Mouse (Mus musculus) frontal cortex, adult (tissue): ENCODE data around the gene Gm815.

ENCODE experiments used
- ATAC-seq: cut with Nextera tagmentation; 2 replicates; pipeline ENCODE4 v1.9.2; 2017; ENCODE audit warnings: mild to moderate bottlenecking, moderate library complexity, mixed read lengths; ENCODE audit not compliant: low TSS enrichment

Gene Gm815

DNA sequence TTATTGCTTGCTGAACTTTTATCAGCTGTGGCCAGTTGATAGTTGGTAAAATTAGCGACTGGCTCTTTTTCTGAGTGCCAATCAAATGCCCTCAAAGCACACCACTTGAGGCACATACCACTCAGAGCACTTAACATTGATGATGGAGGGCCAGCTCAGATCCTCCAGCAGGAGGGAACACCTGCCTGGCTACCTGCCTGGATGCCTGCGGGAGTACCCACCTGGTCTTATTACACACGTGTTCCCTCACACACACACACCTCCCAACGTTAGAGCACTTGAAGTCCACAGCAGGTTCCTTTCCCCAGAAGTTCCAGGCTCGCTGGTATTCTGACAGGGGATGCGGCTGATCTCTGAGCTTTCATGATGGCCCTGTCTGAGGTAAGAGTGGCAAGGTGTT is at the start of gene Gm815:
Gene Gm815, plus strand, starts transcription at position 266 of the 400 bp plus-strand sequence.
- ATAC-seq: no peak

DNA sequence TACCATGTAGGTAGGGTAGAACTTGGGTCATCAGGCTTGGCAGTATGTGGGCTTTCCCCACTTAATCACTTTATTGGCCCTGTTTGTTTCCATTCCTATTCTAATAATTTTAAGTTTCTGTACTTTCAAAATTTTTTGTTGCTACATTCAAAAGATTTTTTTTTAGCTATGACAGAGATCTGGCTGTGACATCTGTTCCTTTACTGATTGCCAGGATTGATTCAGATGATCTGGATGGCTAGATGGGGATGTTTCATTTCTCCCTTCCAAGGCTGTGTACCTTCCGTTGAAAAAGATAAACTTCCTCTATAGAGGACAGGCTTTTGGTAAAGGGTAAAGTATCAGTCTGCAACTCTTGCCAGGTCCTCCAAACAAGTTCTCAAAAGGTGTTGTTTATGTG is 48.1 kb upstream of the Gm815 start:
- ATAC-seq: no peak

DNA sequence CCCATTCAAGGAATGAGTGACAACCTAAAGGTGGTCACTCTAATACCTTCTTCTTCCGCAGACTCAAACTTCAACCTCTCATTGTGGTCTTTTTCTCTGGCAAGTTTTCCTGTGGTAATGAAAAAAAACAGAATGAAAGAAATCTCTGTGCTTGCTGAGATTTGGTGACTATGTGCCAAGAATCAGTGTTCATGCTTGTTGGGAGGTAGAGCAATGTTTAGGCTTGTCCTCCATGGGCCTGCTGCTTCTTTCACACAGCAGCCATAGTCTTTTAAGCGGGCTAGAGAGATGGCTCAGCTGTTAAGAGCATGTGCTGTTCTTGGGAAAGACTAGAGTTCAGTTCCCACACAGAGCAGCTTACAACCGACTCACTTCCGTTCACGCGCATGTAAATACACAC is 41.8 kb upstream of the Gm815 start:
- ATAC-seq: no peak

DNA sequence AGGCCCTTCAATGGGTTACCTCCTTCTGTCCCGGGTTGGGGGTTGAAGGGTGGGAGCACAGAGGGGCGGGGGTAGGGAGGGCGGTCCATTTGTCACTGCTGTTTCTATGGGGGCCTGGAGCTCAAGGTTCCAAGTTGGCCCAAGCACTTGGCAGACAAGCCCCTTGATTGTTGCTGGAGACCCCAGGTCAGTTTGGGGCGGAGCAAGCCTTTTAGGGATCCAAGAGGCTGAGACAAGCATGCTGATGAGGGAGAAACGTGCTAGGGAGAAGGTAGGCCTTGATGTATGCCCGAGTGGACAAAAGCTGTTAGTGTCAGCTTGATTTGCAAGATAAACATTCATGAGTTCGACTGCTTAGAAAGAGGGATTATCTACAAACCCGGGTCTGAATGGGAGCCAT is 40.9 kb upstream of the Gm815 start:
- ATAC-seq: no peak

GRCm38 (mm10) chr19:26845276-26846016 is 40.2 kb upstream of the Gm815 start:
- ATAC-seq: peak; percentile 99

DNA sequence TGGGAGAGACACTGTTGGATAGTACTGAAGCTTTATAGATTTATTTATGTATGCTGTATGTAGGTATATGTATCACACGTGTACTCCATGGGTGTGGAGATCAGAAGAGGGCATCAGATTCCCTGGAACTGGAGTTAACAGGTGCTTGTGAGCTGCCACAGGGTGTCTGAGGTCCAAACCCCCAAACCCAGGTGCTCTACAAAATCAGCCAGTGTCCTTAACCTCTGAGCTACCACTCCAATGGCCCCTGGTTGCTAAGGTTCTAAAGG is 39.7 kb upstream of the Gm815 start:
- ATAC-seq: 0 out of 2 replicates have a peak, but pooled peaks have one; percentile 1

DNA sequence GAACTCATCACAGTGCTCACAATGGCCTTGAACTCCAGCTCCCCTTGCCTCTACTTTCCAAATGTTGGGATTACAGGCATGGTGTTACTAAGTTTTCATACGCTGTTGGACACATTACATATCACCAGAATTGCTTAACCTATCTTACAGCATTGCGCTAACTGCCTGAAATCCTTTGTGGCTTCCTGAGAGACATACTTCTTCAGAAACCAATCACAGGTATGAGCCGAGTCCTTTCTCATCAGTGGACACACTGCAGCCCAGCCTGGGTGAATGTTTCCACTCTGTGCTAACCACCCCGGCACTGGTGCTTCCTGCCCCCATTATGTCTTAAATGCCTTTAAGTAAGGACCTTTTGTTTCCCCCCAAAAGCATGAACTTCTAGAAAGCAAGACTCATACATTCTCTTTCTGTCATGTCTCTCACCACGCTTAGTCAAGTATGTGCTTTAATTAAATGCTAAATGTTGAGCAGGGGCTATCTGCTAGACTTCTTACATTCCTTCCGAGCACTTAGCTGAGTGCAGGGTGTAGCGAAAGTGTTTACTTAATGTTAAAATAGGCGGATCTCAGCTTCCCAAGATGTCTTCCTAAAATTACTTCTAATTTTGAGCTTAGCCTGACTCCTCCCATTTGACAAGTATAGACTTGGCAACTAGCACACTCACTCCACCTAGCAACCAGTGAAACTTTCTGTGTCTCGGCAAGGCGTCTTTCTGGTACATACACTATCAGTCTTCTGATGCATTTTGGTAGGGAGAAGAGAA is 34.5 kb upstream of the Gm815 start:
- peak; percentile 78 for ATAC-seq

GRCm38 (mm10) chr19:26852325-26852900 is 33.3 kb upstream of the Gm815 start:
- no peak for ATAC-seq

DNA sequence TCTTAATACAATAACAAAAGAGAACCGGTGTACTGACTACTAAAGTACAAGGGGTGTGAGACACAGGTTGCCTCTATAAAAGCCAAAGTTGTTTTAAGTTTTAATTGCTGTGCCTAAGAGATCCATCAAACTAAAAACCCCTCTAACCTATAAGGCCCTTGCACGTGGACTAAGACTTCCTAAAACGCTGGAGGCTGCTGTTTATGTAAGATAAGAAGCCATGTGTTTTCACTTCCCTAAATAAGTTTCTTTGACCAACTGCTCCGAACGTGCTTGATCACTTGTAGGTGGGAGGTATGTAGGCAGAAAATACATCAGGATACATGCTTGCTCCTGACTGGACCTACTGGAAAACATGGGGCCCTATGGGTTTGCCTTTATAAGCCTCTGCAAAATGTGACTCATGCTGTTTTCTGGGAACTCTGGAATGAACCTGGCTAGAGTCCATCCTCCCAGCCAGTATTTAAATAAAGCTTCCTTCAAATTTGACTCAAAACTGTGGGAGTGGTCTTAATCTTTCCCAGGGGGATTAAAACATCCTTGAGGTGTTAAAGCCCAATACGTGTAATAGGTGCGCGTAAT is 31.9 kb upstream of the Gm815 start:
- peak; percentile 70 for ATAC-seq

GRCm38 (mm10) chr19:26854661-26855060 is 31.0 kb upstream of the Gm815 start:
- no peak for ATAC-seq

GRCm38 (mm10) chr19:26855152-26855551 is 30.5 kb upstream of the Gm815 start:
- ATAC-seq: peak; percentile 47; the same call in 1 of the 2 replicates

DNA sequence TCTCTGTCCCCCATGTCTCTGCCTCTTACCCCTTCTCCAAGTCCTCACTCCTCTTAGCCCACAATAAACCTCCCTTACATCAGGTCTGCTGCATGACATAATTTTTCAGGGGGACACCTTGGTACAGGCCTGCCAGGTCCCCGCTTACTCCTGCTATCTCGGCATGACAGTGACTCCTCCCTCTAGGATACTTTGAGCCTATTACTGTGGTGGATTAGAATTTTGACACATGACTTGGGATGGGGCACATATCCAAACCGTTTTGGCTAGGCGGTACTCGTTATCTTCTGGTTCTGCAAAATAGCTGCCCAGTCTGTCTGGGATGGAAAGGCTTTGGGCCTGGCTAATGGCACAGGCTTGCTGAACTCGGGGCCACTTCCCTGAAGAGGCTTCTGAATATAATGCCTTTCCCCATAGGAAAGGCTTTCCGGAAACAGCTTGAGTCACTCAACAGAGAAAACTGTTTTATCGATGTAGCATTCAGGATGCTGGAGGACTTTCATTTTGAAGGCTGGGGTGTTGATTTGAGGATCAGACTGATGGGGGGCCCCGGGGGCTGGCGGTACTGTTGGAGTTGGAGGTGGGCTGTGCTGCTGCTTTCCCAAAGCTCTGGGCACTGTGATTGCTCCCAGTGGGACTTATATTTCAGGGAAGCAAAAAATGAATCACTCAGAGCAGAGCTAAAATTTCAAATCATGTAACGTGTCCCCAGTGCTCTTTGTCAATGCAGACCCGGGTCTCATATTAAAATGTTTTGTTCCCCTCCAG is 27.1 kb upstream of the Gm815 start:
- ATAC-seq: no peak

DNA sequence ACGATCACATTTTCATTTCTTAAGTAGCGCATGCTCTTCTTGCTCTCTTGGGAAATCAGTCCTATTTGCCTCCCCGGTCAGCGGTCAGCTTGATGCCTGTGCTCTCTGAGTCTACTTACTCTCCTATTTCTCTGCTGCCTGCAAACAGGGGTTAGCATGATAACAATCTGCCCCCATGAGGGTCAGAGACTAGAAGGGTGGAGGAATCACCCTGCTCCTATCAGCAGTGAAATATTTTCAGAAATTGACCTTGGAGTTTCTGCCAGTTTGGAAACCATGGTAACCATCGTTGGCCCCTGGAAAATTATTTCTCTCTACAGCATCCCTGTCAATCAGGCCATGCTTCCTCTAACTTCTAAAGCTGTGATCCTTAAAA is 26.5 kb upstream of the Gm815 start:
- ATAC-seq: no peak

GRCm38 (mm10) chr19:26863662-26864061 is 22.0 kb upstream of the Gm815 start:
- ATAC-seq: no peak

DNA sequence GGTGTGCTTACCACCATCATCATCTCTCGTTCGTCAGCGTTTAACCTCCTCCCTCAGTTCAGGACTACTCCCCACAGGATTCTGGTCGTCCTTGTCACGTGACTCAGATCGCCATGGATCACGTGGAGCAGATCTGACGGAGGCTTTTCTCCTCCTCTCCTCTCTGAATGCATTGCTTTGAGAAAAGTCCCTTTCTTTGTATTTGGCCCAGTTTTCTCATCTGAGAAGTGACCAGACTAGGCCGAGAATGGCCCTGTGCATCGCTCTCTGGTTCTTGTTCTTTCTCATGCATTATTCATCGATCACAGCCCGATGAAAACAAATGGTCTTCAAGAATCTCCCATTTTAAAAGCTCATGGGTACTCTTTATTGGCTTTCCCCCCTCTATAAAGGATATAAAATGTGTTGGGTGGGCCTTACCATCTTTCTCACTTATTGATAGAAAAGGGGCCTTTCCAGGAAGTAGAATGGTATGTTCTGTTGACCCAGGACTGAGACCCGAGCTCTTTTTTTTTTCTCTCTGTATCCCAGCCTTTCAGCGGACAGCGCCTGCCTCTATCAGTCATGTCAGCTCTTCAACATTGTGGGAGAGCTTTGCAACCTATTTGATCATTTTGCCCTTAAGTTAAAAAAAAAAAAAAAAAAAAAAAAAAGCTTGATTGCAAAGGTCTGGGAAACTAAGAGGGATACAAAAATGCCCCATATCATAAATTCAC is 20.5 kb upstream of the Gm815 start:
- no peak for ATAC-seq

- ATAC-seq: no peak
These were observed 19.9 kb upstream of the Gm815 start for GRCm38 (mm10) chr19:26865736-26866135.

DNA sequence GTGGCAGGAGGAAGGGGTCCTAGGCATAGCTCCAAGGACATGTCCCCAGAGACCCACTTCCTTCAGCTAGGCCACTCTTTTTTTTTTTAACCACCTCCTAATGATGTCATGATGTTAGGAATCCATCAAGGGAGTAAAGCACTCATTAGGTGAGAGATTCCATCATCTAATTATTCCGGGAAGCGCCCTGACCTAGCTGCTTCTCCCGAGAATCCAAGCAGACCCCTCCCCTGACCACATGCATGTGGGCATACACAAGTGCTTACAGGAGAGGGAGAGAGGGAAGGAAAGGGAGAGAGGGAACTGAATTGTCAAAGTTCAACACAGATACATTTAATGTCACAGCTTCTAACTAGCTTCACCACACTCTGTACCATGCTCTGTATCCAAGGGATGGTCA is 16.1 kb upstream of the Gm815 start:
- no peak for ATAC-seq

DNA sequence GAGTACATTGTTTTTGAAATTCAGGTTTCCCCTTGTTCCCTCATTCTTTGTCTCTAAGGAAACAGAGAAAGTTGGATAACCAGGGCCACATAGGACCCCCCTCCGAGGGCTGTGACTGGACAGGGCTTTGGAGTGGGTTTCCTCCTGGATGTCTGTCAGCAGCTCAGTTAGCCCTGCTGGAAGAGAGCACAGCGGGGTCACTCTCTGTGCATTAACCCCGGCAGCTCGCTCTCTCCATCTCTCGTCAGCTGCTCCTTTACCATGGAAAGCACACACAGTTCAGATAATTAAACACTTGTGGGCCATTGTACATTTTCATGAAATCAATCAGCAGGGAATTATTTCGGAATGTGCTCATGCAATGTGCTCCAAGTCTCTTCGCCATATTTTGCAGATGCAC is 15.4 kb upstream of the Gm815 start:
- no peak for ATAC-seq

GRCm38 (mm10) chr19:26871096-26871495 is 14.6 kb upstream of the Gm815 start:
- no peak for ATAC-seq

DNA sequence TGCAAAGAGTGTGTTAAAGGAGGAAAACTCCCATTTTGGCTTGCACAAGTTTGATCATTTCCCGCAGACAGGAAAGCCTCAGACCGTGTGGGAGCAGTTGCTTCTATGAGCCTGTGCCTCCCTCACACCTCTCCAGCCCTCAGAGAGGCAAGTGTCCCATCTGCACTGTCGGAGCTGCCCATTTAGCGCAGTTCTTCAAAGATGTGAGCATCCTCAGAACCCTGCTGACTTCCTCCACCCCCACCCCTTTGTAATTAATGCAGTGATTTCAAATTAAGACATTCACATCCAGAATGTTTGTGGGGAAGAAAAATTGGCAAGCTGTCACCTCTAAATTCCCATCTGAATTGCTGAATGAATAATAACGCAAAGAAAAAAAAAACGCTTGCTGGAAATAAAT is 12.8 kb upstream of the Gm815 start:
- ATAC-seq: peak; percentile 83

- ATAC-seq: no peak
These were observed 10.1 kb upstream of the Gm815 start for GRCm38 (mm10) chr19:26875601-26876000.
